Mouse (Mus musculus) lung, postnatal 36 days (tissue): Measurements from ENCODE around the gene Hmgcr.
"Not testable (repeated sequence)": the region's sequence is repeated elsewhere in the genome, so short reads cannot be mapped to it uniquely, and the experiment has no call there.

ENCODE experiments used
- DNase-seq: peaks from one replicate; pipeline ENCODE4 v3.0.0; 2022; ENCODE audit warnings: mixed read lengths

Hmgcr gene

DNA sequence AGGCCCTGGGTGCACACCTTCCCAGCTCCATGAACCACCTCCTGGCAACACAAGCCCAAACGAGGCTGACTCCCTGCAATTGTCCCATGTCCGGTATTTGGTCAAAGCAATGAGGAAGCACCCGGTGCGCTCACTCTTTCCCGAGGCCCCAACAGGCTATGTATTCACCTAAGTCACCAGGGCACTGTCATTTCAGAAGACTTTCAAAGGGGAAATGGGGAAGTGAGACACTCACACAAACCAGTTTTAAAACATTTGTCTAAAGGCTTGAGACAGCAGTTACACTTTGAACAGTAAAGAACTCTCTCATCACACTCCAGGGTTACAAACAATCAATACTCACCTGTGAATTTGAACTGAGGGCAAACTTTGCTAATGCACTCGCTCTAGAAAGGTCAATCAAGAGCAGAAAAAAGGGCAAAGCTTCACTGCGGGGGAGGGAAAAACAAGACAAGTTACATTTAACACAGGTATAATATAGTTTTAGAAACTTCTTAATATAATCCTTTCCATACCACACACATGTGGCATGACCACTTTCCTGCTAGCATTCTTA lies 6.2 kb downstream of the Hmgcr start:
- DNase-seq: no peak

DNA sequence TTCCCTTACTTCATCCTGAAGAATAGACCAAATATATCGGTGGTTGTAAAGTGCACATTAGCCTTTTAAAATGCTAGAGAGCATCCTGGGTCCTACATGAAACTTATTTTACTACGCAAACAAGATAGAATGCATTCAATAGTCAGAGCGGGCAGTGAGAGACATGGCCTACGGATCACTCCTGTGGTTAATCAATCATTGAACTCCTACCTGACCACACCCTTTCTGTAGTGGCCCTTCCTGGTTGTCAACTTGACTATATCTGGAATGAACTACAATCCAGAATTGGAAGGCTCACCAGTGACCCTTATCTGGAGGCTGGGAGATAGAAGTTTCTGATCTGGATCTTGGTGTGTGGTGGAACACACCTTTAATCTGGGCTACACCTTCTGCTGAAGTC lies 7.6 kb downstream of the Hmgcr start:
- DNase-seq: not testable (repeated sequence)

DNA sequence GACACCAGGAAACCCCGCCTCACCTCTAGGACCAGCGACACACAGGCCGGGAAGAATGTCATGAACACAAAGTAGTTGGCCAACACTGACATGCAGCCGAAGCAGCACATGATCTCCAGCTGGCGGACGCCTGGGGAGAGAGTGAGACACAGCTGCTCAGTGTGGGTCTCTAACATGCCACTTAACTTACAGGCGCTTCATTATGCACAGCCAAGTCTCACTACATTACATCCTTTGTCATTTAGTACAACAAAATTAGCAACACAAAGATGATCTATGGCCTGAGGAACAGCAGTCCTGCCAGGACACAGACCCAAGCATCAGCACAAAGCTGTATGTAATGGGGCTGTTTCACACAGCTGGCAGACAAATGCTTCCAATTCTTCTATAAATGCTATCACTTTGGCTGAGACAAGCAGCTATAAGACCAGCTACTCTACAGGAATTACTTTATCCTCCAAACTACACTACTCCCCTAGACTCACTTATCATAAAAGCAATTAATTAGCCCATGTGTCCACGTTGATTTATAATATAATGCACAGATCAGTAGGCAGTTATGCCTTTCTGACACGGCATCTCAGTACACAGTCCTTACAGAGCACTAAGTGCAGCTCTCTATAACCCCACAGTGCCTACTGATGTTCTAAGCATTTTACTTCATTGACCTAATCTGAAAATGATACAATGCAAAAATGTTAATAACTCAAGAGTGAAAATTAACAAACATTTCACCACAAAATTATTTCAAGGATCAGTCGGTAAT lies 10.5 kb downstream of the Hmgcr start:
- DNase-seq: no peak

DNA sequence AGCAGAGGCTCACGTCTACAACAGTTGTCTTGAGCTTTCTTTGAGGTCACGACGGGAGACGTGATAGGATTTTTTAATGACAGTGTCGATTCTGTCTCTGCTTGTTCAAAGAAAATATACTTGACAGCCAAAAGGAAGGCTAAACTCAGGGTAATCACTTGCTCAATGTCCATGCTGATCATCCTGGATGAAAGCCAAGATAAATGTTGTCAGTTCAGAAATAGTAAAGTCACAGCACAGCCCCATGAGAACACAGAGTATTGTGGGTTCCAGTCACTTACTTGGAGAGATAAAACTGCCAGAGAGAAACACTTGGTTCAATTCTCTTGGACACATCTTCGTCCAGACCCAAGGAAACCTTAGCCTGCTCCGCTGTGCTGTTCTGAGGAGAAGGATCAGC lies 11.8 kb downstream of the Hmgcr start:
- no peak for DNase-seq

DNA sequence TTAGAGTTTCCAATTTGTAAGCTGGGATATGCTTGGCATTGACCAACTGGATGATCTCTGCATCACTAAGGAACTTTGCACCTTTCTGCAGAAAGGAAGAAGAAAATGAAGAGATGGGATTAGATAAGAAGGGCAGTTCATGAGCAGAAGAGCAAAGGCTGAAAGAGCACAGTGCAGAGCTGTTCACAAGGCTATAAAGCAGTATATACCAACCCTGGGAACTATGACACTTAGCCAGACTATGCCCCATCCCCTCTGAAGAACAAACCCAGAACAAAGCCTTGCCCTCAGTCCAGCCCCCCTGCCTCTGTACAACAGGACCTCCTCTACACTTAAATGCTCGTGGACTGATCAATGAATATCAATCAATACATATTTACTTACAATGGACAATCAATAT lies 14.1 kb downstream of the Hmgcr start:
- no peak for DNase-seq

DNA sequence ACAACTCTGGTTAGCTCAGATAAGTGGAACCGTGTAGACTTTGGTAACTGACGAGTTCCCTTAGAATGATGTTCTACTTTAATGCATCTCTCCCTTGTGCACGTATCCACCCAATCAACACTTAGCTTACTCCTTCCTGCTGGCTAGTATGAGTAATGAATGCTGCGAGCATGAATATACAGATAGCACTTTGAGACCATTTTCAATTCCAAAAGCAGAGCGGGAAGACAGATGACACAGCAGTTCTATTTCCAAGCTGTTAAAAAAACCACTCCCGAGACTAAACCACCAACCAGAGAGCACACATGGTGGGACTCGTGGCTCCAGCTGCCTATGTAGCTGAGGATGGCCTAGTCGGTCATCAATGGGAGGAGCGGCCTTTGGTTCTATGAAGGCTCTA lies 17.7 kb downstream of the Hmgcr start:
- DNase-seq: no peak

DNA sequence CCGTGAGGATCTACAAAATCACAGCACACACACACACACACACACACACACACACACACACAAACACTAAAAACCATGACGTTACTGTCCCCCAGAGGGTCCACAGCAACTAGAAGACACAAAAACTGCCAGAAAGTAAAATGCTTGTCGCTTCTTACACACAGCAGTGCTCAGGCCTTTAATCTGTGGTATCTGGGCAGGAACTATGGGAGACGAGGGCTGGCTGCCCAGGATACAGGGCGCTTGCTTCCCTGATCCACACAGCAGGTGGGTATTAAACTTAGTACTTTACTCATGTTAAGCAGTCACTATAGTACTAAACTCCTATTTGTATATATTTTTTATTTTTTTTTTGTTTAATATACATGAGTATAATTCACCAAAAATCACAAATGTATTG lies 24.9 kb downstream of the Hmgcr start:
- no peak for DNase-seq

DNA sequence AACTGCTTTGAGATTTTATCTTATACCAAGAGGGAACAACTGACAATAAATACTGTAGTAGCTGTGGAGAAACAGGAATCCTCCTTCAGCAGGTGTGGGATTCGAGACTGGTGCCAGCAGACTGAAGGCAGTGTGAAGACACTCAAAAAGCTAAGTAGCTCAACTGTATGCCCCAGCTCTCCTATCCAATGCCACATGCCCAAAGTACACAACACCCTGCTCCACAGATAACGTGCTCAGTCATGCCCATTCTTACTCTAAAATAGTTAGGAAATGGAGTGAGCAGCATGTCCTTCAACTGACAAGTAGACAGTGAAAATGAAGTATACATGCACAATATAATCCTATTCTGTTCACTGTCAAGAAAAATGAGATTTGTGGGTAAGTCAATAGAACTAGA lies 26.6 kb downstream of the Hmgcr start:
- DNase-seq: no peak

DNA sequence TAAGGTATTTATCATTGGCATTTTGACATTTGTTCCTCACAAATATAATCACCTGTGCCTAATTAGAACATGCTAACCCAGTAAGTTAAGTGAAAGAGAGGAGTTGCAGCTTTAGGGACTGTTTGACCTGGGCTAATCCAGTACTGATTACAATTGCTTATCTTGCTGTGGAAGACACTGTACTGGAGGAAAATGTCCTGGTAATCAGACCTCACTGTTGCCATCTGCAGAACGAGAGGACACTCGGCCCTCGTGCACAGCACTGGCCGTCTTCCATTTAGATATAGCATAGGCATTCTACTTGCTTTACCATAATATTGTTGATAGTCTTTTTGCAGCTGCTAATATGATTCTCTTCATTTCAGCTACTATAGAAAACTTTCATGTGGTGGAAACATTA lies 40.3 kb downstream of the Hmgcr start:
- DNase-seq: no peak

DNA sequence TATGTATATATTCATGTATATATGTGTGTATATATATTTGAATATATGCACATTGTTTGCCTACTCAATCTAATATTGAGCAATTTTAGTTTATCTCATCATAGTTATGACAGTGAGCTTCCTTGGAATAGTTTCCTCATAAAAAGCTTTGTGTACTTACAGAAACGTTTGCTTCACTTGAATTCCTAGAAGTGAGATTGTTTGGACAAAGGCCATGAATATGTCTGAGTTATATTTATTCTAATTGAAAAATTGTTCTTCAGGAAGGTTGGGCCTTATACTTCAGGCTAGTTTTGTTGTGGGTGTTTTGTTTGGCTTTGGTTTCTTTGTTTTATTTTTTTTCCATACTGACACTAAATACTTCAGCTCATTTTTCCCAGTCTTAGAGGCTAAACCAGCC lies 49.8 kb downstream of the Hmgcr start:
- no peak for DNase-seq

DNA sequence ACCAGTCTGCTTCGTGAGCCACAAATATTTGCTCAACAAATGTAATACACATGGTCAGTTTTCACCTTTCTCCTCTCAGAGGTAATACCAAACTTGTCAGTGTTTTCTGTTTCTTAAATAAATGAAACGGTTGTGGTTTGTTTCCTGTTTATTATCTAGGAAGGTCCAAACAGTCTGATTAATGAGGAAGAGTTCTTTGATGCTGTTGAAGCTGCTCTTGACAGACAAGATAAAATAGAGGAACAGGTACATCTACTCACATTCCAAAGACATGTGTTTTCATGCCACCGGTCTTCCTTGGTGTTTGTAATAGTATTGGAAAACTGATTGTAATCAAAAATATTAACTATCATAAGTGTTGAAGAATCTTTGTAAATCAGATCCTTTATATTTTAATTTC lies 56.1 kb downstream of the Hmgcr start:
- DNase-seq: no peak

DNA sequence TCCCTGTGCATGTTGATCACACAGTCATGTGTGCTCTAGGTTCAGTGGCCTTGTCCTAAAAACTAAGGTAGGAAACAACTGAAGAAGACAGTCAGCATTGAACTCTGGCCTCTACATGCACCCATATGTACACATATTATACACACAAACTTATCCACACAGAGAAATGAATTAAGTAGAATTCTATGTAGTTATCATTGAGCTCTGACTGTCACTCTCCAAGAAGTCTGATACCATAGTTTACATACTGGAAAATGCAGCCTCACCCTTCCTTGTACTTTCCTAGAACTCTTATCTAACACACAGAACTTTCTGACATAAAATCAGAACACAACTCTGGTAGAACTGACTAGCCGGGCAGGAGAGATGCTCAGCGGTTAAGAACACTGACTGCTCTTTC lies 66.5 kb downstream of the Hmgcr start:
- no peak for DNase-seq

DNA sequence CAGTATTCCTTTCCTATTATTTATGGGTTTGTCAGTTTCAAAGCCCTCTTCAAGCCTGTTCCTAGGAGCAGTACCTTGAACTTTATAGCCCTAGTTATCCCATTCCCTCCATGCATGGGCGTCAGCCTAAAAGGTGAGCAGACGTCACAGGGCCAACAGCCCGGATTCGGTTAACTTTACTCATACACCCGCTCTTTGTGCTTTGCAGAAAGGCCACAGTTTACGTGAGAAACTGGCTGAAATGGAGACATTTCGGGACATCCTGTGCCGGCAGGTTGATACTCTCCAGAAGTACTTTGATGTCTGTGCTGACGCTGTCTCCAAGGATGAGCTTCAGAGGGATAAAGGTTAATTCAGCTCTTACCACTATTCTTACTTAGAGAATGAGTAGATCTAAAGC lies 71.6 kb downstream of the Hmgcr start:
- DNase-seq: no peak
